Mouse (Mus musculus) activated CD4-positive, CD25-positive, alpha-beta regulatory T cell (primary cell): ENCODE data around the gene Plcb2. TPM values are rescaled to one million over a fixed set of nuclear protein-coding genes. Genes with fewer than 3 reads are reported as not detected.

ENCODE experiments used
- polyA plus RNA-seq, 2 experiments: library from polyadenylated mRNA; unstranded; fragments of 100-300 nt; shearing (Covaris generic); gene quantifications; one replicate each; pipeline ENCODE4 v1.2.1; 2017

Plcb2 gene
- 10 to 100 TPM; 22.4 to 29.1 TPM for polyA plus RNA-seq

DNA sequence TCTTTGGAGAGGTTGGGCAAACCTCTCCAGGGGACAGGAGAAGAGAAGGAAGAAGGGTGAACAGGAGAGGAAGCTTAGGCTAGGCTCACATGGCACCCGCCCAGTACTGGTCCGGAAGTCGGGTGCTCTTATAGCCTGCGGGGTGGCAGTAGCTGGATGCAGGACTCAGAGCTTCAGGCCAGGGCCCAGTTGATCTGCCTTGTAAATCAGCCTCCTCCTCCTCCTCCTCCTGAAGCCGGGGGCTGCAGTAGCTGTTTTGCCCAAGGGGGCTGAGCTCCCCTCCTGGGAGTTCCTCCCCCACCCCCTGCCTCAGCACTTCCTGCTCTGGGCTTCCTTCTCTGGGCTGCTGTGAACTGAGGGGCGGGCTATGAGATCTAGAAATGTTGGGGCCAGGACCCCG lies at the start of gene Plcb2:
Gene Plcb2 (minus strand): TSS at position 102 of the 400 bp plus-strand sequence.

DNA sequence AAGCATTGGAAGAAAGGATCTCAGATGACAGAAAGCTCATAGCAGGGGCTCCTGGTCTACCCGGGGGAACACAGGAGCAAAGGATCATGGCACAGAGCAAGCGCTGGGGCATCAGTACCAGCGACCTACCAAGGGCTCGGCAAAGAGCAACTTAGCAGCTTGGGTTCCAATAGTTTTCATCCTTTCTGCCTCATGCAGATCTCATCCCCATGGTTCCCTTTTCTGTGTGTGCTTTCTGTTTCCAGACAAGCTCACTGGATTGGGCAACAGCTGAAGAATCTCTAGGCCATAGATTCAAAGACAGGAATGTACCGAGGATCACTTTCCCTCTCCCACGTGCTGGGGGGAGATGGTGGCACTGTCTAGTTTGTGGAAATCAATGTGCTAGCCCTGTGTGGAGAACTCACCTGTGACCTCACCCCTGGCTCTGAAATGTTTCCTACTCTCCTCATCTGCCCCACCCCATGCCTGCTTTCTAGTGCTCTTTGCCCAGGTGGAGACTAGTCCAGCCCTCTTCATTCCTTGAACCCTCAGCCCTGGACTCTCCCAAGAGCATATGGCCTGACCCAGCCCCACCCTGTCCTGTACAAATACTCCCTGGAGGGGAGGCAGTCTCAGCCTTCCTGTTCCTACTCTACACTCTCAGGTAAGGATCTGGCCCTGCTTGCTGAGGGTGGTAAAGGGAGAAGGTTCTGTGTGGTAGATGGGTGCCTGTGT lies 44.1 kb upstream of the Plcb2 start, which contains the start of gene Phgr1:
Gene Phgr1 (plus strand): TSS at position 612 of the 717 bp plus-strand sequence.

GRCm38 (mm10) chr2:118761906-118762783 lies 33.9 kb upstream of the Plcb2 start, which contains the start of gene Ccdc9b:
Gene Ccdc9b (minus strand): TSS chr2:118762661.

GRCm38 (mm10) chr2:118745232-118745884 lies 17.1 kb upstream of the Plcb2 start, which contains the start of gene Inafm2:
Gene Inafm2 (plus strand): TSS chr2:118745758.

GRCm38 (mm10) chr2:118703913-118704730 lies 24.1 kb downstream of the Plcb2 start, which contains the start of gene Ankrd63:
Gene Ankrd63 (minus strand): TSS chr2:118703963.

GRCm38 (mm10) chr2:118662902-118663803 lies 65.1 kb downstream of the Plcb2 start, which contains the start of gene Pak6:
Gene Pak6 (plus strand): TSS chr2:118663303.

Other genes with a start within 250 kb of the Plcb2 start
- 100 to 1,000 TPM; 306 to 343 TPM for gene Srp14, start 248.7 kb downstream of the Plcb2 start, polyA plus RNA-seq
- 1 to 10 TPM in 1 of 2 experiments, under 1 TPM in 1; 0.88 to 1.4 TPM for gene Bmf, start 178.8 kb downstream of the Plcb2 start, polyA plus RNA-seq
- gene Bub1b, start 130.2 kb downstream of the Plcb2 start, polyA plus RNA-seq = 10 to 100 TPM; 12.7 to 14.1 TPM
- under 1 TPM in 1 of 2 experiments, not detected in 1; 0.82 TPM for gene Pak6, start 65.1 kb downstream of the Plcb2 start, polyA plus RNA-seq
- not detected for gene Ankrd63, start 24.5 kb downstream of the Plcb2 start, polyA plus RNA-seq
- 1 to 10 TPM; 5.0 to 9.6 TPM for gene Inafm2, start 17.3 kb upstream of the Plcb2 start, polyA plus RNA-seq
- gene Ccdc9b, start 34.2 kb upstream of the Plcb2 start, polyA plus RNA-seq = under 1 TPM in 1 of 2 experiments, not detected in 1; 0.48 TPM
- not detected for gene Phgr1, start 44.3 kb upstream of the Plcb2 start, polyA plus RNA-seq
- gene Disp2, start 51.3 kb upstream of the Plcb2 start, polyA plus RNA-seq = under 1 TPM in 1 of 2 experiments, not detected in 1; 0.17 TPM
- gene Knstrn, start 85.6 kb upstream of the Plcb2 start, polyA plus RNA-seq = 10 to 100 TPM; 14.6 to 20.5 TPM
- 10 to 100 TPM; 49.2 to 54.3 TPM for gene Ivd, start 133.5 kb upstream of the Plcb2 start, polyA plus RNA-seq
- gene Bahd1, start 171.9 kb upstream of the Plcb2 start, polyA plus RNA-seq = 10 to 100 TPM; 11.0 to 16.9 TPM
- 1 to 10 TPM; 6.2 to 7.1 TPM for gene Chst14, start 198.1 kb upstream of the Plcb2 start, polyA plus RNA-seq